Mouse (Mus musculus) neural tube, embryonic 11.5 days (tissue): ENCODE results near the gene Ubtd1. TPM values are rescaled to one million over a fixed set of nuclear protein-coding genes. Genes with fewer than 3 reads are reported as not detected.

ENCODE experiments used
- ATAC-seq: fragments of 200-750 bp; cut with Nextera tagmentation; 2 replicates; pipeline ENCODE4 v1.8.0; 2017; ENCODE audit warnings: moderate number of reproducible peaks, mild to moderate bottlenecking, moderate TSS enrichment, moderate library complexity; ENCODE audit not compliant: insufficient read depth, low FRiP score, low TSS enrichment
- DNase-seq: peaks from one replicate; pipeline ENCODE4 v3.0.0-alpha.2; 2015; ENCODE audit warnings: low spot score
- H3K27ac ChIP-seq: fragments of 300-500 bp; sonication (generic); 2 replicates; pipeline ENCODE4 v1.5.1; 2014; ENCODE audit warnings: low read depth, mild to moderate bottlenecking, low read length
- H3K27me3 ChIP-seq: fragments of 300-500 bp; sonication (generic); 2 replicates; pipeline ENCODE4 v1.6.1; 2014; ENCODE audit warnings: mild to moderate bottlenecking, low read length, mixed read lengths; ENCODE audit not compliant: control insufficient read depth, insufficient read depth
- H3K36me3 ChIP-seq: fragments of 300-500 bp; sonication (generic); 2 replicates; pipeline ENCODE4 v1.6.1; 2014; ENCODE audit warnings: mild to moderate bottlenecking, low read length, moderate library complexity, mixed read lengths; ENCODE audit not compliant: control insufficient read depth, insufficient read depth
- H3K4me1 ChIP-seq: fragments of 300-500 bp; sonication (generic); 2 replicates; pipeline ENCODE4 v1.6.1; 2014; ENCODE audit warnings: low read length, mixed read lengths; ENCODE audit not compliant: control insufficient read depth, insufficient read depth
- H3K4me2 ChIP-seq: fragments of 300-500 bp; sonication (generic); 2 replicates; pipeline ENCODE4 v1.6.1; 2014; ENCODE audit warnings: low read depth, mild to moderate bottlenecking, moderate library complexity
- H3K4me3 ChIP-seq: fragments of 300-500 bp; sonication (generic); 2 replicates; pipeline ENCODE4 v1.5.1; 2014; ENCODE audit warnings: low read depth, low read length
- H3K9ac ChIP-seq: fragments of 300-500 bp; sonication (generic); 2 replicates; pipeline ENCODE4 v1.6.1; 2014; ENCODE audit warnings: mild to moderate bottlenecking, low read length
- H3K9me3 ChIP-seq: fragments of 300-500 bp; sonication (generic); 2 replicates; pipeline ENCODE4 v1.6.1; 2016; ENCODE audit warnings: low read length; ENCODE audit not compliant: control insufficient read depth
- WGBS: fragments of 180-500 bp; shearing (Covaris S2); extraction: QIAGEN DNeasy Blood & Tissue Kit; methylation state at CpG from one replicate; pipeline ENCODE4 v1.1.7; 2014; 5-methylcytosine and 5-hydroxymethylcytosine counted together
- polyA plus RNA-seq: library from polyadenylated mRNA; unstranded; fragments of >200 nt; fragmentation: Nextera tagmentation; extraction: Ambion mirVana; gene quantifications from 2 replicates; pipeline ENCODE4 v1.2.1, GENCODE M21; 2014

The Ubtd1 gene
- polyA plus RNA-seq, 1 experiment from 2014 or later, result 9.9 TPM

GRCm38 (mm10) chr19:41999688-42000283, 18.2 kb downstream of the Ubtd1 start:
- H3K9ac ChIP-seq, result no peak overlapping the region
- H3K36me3 ChIP-seq, result no peaks in the 10 kb centered on the region
- WGBS, result 86% methylated on average over 4 of the region's 4 CpGs
- no peaks in the 10 kb centered on the region for H3K27me3 ChIP-seq
- no peak overlapping the region for H3K4me2 ChIP-seq
- no peak overlapping the region for H3K27ac ChIP-seq
- ATAC-seq, result no peak
- H3K4me3 ChIP-seq, result no peak overlapping the region
- DNase-seq, result no peak
- no peaks in the 10 kb centered on the region for H3K9me3 ChIP-seq
- H3K4me1 ChIP-seq, result 0 out of 2 replicates have a peak, but pooled peaks cover 3% of the 10 kb centered on the region

- WGBS, result 50% methylated on average over 4 of the region's 4 CpGs
- DNase-seq, result peak; percentile 25
- no peak for ATAC-seq
Measured at GRCm38 (mm10) chr19:42000446-42000958, 18.9 kb downstream of the Ubtd1 start.

DNA sequence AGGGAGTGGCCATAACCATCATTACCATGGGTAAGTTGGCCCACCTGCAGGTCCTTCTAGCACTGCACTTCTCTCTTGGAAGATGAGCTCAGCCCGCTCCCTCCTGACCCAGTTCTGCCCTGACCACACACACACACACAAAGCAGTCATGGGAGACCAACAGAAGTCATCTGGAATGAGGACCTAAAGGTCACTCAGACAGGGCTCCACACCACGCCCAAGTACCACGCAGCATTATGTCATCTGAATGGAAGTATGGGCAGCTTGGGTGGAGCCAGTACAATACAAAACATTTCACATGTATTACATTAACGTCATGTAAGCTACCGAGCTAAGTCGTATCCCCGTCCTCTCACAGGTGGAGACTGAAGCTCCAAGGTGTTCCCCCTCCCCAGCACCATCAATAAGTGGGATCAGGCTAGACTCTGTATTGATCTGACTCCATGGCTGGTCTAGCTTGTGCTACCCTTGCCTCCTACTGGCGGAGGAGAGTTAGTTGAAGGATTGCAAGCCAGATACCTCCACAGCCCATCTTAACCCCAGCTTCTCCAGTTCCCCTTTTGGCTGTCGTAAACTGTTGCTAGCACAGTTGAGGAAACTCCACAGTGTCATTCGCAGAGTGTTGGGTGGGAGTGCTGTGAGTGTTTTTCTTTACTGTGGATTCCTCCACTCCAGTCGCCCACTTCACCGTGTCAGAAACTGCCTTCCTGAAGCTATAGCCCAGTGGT, 19.9 kb downstream of the Ubtd1 start:
- no peaks in the 10 kb centered on the region for H3K4me1 ChIP-seq
- no peak overlapping the region for H3K9ac ChIP-seq
- ATAC-seq (no peak), DNase-seq (no peak)
- no peaks in the 10 kb centered on the region for H3K36me3 ChIP-seq
- H3K27me3 ChIP-seq, result no peaks in the 10 kb centered on the region
- no peak overlapping the region for H3K4me2 ChIP-seq
- H3K9me3 ChIP-seq, result no peaks in the 10 kb centered on the region
- 93% methylated on average over 12 of the region's 12 CpGs for WGBS
- H3K4me3 ChIP-seq, result no peak overlapping the region
- H3K27ac ChIP-seq, result no peak overlapping the region

More at GRCm38 (mm10) chr19:42000446-42000958, 18.9 kb downstream of the Ubtd1 start:
- Histone ChIP-seq H3K9ac (no peak overlapping the region), H3K4me2 (no peak overlapping the region), H3K4me1 (0 out of 2 replicates have a peak, but pooled peaks cover 3% of the 10 kb centered on the region), H3K9me3 (no peaks in the 10 kb centered on the region), H3K27ac (no peak overlapping the region), H3K36me3 (no peaks in the 10 kb centered on the region), H3K27me3 (no peaks in the 10 kb centered on the region), H3K4me3 (no peak overlapping the region)

DNA sequence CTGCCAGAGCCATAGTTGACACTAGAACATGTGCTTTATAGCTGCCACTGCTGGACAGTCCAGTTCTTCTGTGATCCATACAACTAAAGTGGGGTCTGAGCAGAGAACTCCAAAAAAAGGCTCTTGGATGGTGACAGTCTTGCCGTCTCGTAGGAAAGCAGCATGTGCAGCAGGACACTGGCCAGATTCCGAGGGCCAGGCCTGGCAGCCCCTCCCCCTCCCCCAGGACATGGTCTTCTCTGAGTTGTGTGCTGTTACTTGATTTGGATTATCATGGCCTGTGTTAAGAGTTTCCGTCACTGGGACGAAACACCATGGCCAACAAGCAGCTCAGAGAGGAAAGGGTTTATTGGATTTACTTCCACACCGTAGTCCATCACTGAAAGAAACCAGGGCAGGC, 22.7 kb downstream of the Ubtd1 start:
- no peak overlapping the region for H3K27ac ChIP-seq
- WGBS, result 84% methylated on average over 6 of the region's 6 CpGs
- H3K9me3 ChIP-seq, result no peaks in the 10 kb centered on the region
- no peak for ATAC-seq
- H3K9ac ChIP-seq, result no peak overlapping the region
- H3K4me1 ChIP-seq, result no peaks in the 10 kb centered on the region
- no peaks in the 10 kb centered on the region for H3K36me3 ChIP-seq
- H3K4me2 ChIP-seq, result no peak overlapping the region
- no peak overlapping the region for H3K4me3 ChIP-seq
- DNase-seq, result no peak
- no peaks in the 10 kb centered on the region for H3K27me3 ChIP-seq

- no peak overlapping the region for H3K4me3 ChIP-seq
- H3K4me2 ChIP-seq, result no peak overlapping the region
- WGBS, result 79% methylated on average over 3 of the region's 3 CpGs
- no peaks in the 10 kb centered on the region for H3K4me1 ChIP-seq
- H3K36me3 ChIP-seq, result no peaks in the 10 kb centered on the region
- no peaks in the 10 kb centered on the region for H3K9me3 ChIP-seq
- ATAC-seq (no peak), DNase-seq (no peak)
- H3K27me3 ChIP-seq, result no peaks in the 10 kb centered on the region
- no peak overlapping the region for H3K27ac ChIP-seq
- H3K9ac ChIP-seq, result no peak overlapping the region
Measured at GRCm38 (mm10) chr19:42005616-42006015, 24.1 kb downstream of the Ubtd1 start.

DNA sequence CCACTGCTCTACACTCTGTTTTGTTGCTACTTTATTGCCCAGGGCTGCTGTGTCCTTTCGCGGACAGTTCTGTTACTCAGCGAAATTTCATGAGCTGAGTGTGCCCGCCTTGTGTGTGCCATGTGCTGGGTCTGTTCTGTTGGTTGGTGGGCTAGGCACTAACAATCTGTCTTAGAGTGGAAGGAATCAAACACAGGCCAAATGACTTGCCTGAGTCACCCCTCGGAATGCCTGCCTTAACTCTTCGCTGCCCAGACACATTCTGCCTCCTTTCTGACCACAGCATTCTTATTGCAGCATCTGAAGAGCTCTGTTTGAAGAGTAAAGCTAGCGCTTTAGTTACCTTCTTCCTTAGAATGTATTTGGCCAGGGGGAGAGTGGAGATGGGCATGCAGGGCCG, 25.0 kb downstream of the Ubtd1 start:
- Histone ChIP-seq H3K36me3 (no peaks in the 10 kb centered on the region), H3K4me1 (no peaks in the 10 kb centered on the region), H3K27ac (no peak overlapping the region), H3K9ac (no peak overlapping the region), H3K4me3 (no peak overlapping the region), H3K4me2 (no peak overlapping the region), H3K9me3 (no peaks in the 10 kb centered on the region), H3K27me3 (no peaks in the 10 kb centered on the region)
- no peak for DNase-seq
- WGBS, result 69% methylated on average over 8 of the region's 8 CpGs
- no peak for ATAC-seq

GRCm38 (mm10) chr19:42008586-42008985, 27.0 kb downstream of the Ubtd1 start:
- 60% methylated on average over 3 of the region's 3 CpGs for WGBS
- ATAC-seq, result no peak
- no peak overlapping the region for H3K4me3 ChIP-seq

DNA sequence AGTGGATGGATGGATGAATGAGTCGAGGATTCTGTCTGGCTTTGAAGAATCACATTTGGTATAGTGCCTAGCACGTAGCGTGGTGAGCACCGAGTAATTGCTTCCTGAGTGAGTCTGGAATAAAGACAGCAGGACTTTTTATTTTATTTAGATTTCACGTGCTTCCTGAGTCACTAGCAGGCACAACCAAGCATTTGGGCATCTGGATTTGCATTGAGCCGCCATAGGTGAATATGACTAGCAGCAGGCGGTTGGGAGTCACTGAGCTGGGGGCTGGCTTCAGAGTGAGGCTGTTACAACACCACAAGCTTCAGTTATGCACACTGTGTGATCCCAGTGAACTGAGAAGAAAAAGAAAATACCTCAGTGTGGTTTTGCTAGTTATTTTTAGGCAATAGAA, 27.5 kb downstream of the Ubtd1 start:
- no peaks in the 10 kb centered on the region for H3K4me1 ChIP-seq
- WGBS, result 65% methylated on average over 7 of the region's 7 CpGs
- no peak overlapping the region for H3K9ac ChIP-seq
- H3K4me2 ChIP-seq, result no peak overlapping the region
- H3K36me3 ChIP-seq, result no peaks in the 10 kb centered on the region
- H3K27ac ChIP-seq, result no peak overlapping the region
- no peak overlapping the region for H3K4me3 ChIP-seq
- DNase-seq (no peak), ATAC-seq (no peak)
- no peaks in the 10 kb centered on the region for H3K27me3 ChIP-seq
- H3K9me3 ChIP-seq, result no peaks in the 10 kb centered on the region

More at GRCm38 (mm10) chr19:42008586-42008985, 27.0 kb downstream of the Ubtd1 start:
- H3K4me2 ChIP-seq, result no peak overlapping the region
- no peak overlapping the region for H3K27ac ChIP-seq
- no peaks in the 10 kb centered on the region for H3K27me3 ChIP-seq
- DNase-seq, result no peak
- H3K36me3 ChIP-seq, result no peaks in the 10 kb centered on the region
- no peaks in the 10 kb centered on the region for H3K4me1 ChIP-seq
- H3K9me3 ChIP-seq, result no peaks in the 10 kb centered on the region
- H3K9ac ChIP-seq, result no peak overlapping the region

- Histone ChIP-seq H3K4me2 (no peak overlapping the region), H3K4me3 (no peak overlapping the region), H3K9ac (no peak overlapping the region), H3K27ac (no peak overlapping the region), H3K27me3 (no peaks in the 10 kb centered on the region), H3K9me3 (no peaks in the 10 kb centered on the region), H3K4me1 (no peaks in the 10 kb centered on the region), H3K36me3 (no peaks in the 10 kb centered on the region)
- DNase-seq, result no peak
- no peak for ATAC-seq
- 67% methylated on average over 4 of the region's 4 CpGs for WGBS
Measured at GRCm38 (mm10) chr19:42010436-42010835, 28.9 kb downstream of the Ubtd1 start.
